Mouse (Mus musculus): ENCODE results near the gene Serpine1. TPM values are rescaled to one million over a fixed set of nuclear protein-coding genes. Genes with fewer than 3 reads are reported as not detected.

The Serpine1 gene
- polyA plus RNA-seq, 1 experiment from 2014 or later: 0.32 TPM

DNA sequence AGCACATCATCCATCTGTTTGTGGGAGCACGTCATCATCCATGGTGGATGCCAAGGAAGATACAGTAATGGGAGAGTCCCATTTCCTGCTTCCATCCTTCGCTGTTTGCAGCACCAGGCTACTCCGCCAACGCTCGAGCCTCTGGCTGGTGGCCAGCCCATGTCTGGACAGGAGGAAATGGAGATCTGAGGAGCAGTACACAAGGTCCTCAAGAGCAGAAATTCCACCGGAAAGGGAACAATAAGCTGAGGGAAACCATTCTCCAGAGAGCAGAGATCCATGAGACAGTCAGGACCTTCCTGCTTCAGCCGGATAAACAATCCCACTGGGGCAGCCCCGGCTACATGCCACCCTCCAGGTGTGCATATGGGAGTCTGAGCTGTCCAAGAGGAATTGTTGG, 15.3 kb upstream of the Serpine1 start:
- no peak overlapping the region for H3K9ac ChIP-seq (ENCODE audit: low read depth, low read length)
- H3K27me3 ChIP-seq (ENCODE audit: control insufficient read depth, insufficient read depth, low read length): no peaks in the 10 kb centered on the region; the same call in 1 of the 2 replicates
- no peaks in the 10 kb centered on the region for H3K9me3 ChIP-seq (ENCODE audit: control insufficient read depth, low read length)
- ATAC-seq (ENCODE audit: low FRiP score, low TSS enrichment): no peak
- H3K27ac ChIP-seq (ENCODE audit: low read depth, low read length): no peak overlapping the region
- no peak overlapping the region for H3K4me3 ChIP-seq (ENCODE audit: low read length)
- H3K4me2 ChIP-seq (replicated peaks; ENCODE audit: low read depth, low read length): no peak overlapping the region
- H3K36me3 ChIP-seq (ENCODE audit: control insufficient read depth, insufficient read depth, low read length): no peaks in the 10 kb centered on the region
- no peaks in the 10 kb centered on the region for H3K4me1 ChIP-seq (ENCODE audit: control insufficient read depth, insufficient read depth, low read length)
- 80% methylated on average over 8 of the region's 8 CpGs for WGBS

DNA sequence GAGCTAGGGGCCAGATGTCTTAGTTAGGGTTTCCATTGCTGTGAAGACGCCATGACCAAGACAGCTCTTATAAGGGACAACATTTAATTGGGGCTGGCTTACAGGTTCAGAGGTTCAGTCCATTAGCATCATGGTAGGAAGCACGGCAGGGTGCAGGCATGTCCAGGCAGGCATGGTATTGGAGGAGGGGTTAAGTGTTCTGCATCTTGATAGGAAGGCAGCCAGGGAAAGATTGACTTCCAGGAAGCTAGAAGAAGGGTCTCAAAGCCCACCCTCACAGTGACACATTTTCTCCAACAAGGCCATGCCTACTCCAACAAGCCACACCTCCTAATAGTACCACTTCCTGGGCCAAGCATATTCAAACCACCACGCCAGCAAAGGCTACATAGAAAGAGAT, 13.7 kb upstream of the Serpine1 start:
- Histone ChIP-seq H3K36me3 (ENCODE audit: control insufficient read depth, insufficient read depth, low read length) (no peaks in the 10 kb centered on the region), H3K4me2 (replicated peaks; ENCODE audit: low read depth, low read length) (no peak overlapping the region), H3K4me3 (ENCODE audit: low read length) (no peak overlapping the region), H3K4me1 (ENCODE audit: control insufficient read depth, insufficient read depth, low read length) (0 out of 2 replicates have a peak, but pooled peaks cover 2% of the 10 kb centered on the region), H3K27ac (ENCODE audit: low read depth, low read length) (no peak overlapping the region), H3K9me3 (ENCODE audit: control insufficient read depth, low read length) (no peaks in the 10 kb centered on the region), H3K27me3 (ENCODE audit: control insufficient read depth, insufficient read depth, low read length) (no peaks in the 10 kb centered on the region), H3K9ac (ENCODE audit: low read depth, low read length) (no peak overlapping the region)
- no peak for ATAC-seq (ENCODE audit: low FRiP score, low TSS enrichment)
- 85% methylated on average over 3 of the region's 3 CpGs for WGBS

DNA sequence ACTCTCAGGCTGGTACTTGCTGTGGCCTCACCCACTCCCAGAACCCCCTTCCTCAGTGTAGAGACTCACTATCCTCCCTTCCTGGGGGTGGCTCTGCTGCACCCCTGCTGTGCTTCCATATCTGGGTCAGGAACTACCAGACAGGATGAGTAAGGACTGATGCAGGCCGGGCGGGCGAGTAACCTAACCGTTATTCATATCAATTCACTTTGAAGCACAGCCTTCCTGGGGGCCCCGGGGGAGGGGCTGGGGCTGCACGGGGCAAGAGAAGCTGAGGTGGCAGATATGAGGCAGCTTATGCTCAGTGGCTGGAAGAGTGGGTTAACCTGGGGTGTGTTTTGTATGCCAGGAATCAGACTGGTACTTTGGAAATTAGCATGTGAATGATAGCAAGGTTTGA, 13.0 kb upstream of the Serpine1 start:
- Histone ChIP-seq H3K4me2 (replicated peaks; ENCODE audit: low read depth, low read length) (no peak overlapping the region), H3K27ac (ENCODE audit: low read depth, low read length) (no peak overlapping the region), H3K4me1 (ENCODE audit: control insufficient read depth, insufficient read depth, low read length) (0 out of 2 replicates have a peak, but pooled peaks cover 4% of the 10 kb centered on the region), H3K27me3 (ENCODE audit: control insufficient read depth, insufficient read depth, low read length) (no peaks in the 10 kb centered on the region), H3K9me3 (ENCODE audit: control insufficient read depth, low read length) (no peaks in the 10 kb centered on the region), H3K9ac (ENCODE audit: low read depth, low read length) (no peak overlapping the region), H3K4me3 (ENCODE audit: low read length) (no peak overlapping the region), H3K36me3 (ENCODE audit: control insufficient read depth, insufficient read depth, low read length) (no peaks in the 10 kb centered on the region)
- WGBS: 80% methylated on average over 6 of the region's 6 CpGs
- no peak for ATAC-seq (ENCODE audit: low FRiP score, low TSS enrichment)

- ATAC-seq (ENCODE audit: low FRiP score, low TSS enrichment): no peak
- H3K27me3 ChIP-seq (ENCODE audit: control insufficient read depth, insufficient read depth, low read length): no peaks in the 10 kb centered on the region
- no peak overlapping the region for H3K27ac ChIP-seq (ENCODE audit: low read depth, low read length)
- H3K4me2 ChIP-seq (replicated peaks; ENCODE audit: low read depth, low read length): no peak overlapping the region
- no peaks in the 10 kb centered on the region for H3K36me3 ChIP-seq (ENCODE audit: control insufficient read depth, insufficient read depth, low read length)
- no peak overlapping the region for H3K9ac ChIP-seq (ENCODE audit: low read depth, low read length)
- no peaks in the 10 kb centered on the region for H3K9me3 ChIP-seq (ENCODE audit: control insufficient read depth, low read length)
- H3K4me3 ChIP-seq (ENCODE audit: low read length): no peak overlapping the region
- H3K4me1 ChIP-seq (ENCODE audit: control insufficient read depth, insufficient read depth, low read length): peaks cover 10% of the 10 kb centered on the region; the same call in 1 of the 2 replicates
- WGBS: 94% methylated on average over 4 of the region's 4 CpGs
Measured at GRCm38 (mm10) chr5:137083051-137083450, 11.0 kb upstream of the Serpine1 start.

- 41% methylated on average over 5 of the region's 5 CpGs for WGBS
- ATAC-seq (ENCODE audit: low FRiP score, low TSS enrichment): no peak
- H3K36me3 ChIP-seq (ENCODE audit: control insufficient read depth, insufficient read depth, low read length): no peaks in the 10 kb centered on the region
- H3K27me3 ChIP-seq (ENCODE audit: control insufficient read depth, insufficient read depth, low read length): no peaks in the 10 kb centered on the region
- no peaks in the 10 kb centered on the region for H3K9me3 ChIP-seq (ENCODE audit: control insufficient read depth, low read length)
- H3K9ac ChIP-seq (ENCODE audit: low read depth, low read length): no peak overlapping the region
- no peak overlapping the region for H3K4me2 ChIP-seq (replicated peaks; ENCODE audit: low read depth, low read length)
- H3K27ac ChIP-seq (ENCODE audit: low read depth, low read length): no peak overlapping the region
- H3K4me3 ChIP-seq (ENCODE audit: low read length): no peak overlapping the region
- H3K4me1 ChIP-seq (ENCODE audit: control insufficient read depth, insufficient read depth, low read length): peaks cover 19% of the 10 kb centered on the region; the same call in 1 of the 2 replicates
Measured at GRCm38 (mm10) chr5:137079849-137080248, 7.8 kb upstream of the Serpine1 start.

DNA sequence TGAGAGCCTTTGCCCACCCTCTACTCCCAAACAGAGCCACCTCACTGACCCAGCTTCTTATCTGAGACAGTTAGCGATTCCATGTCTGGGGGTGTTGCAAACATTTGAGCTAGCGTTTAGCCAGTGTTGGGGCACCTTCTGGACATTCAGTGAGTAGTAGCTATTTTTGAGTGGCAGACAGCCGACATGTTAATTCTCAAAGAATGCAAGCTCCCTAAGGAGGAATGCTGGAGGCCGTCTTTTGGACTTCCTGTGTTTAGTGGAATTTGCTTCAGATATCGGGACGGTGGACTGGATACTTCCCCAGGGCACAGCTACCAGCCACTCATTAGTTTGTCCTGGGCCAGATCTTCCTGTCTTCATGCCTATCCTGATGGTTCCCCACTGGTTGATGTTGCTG, 6.5 kb upstream of the Serpine1 start:
- Histone ChIP-seq H3K9ac (ENCODE audit: low read depth, low read length) (no peak overlapping the region), H3K4me1 (ENCODE audit: control insufficient read depth, insufficient read depth, low read length) (peaks cover 22% of the 10 kb centered on the region), H3K36me3 (ENCODE audit: control insufficient read depth, insufficient read depth, low read length) (no peaks in the 10 kb centered on the region), H3K27me3 (ENCODE audit: control insufficient read depth, insufficient read depth, low read length) (no peaks in the 10 kb centered on the region), H3K4me2 (replicated peaks; ENCODE audit: low read depth, low read length) (no peak overlapping the region), H3K27ac (ENCODE audit: low read depth, low read length) (no peak overlapping the region), H3K9me3 (ENCODE audit: control insufficient read depth, low read length) (no peaks in the 10 kb centered on the region), H3K4me3 (ENCODE audit: low read length) (no peak overlapping the region)
- WGBS: 52% methylated on average over 6 of the region's 6 CpGs
- ATAC-seq (ENCODE audit: low FRiP score, low TSS enrichment): no peak

DNA sequence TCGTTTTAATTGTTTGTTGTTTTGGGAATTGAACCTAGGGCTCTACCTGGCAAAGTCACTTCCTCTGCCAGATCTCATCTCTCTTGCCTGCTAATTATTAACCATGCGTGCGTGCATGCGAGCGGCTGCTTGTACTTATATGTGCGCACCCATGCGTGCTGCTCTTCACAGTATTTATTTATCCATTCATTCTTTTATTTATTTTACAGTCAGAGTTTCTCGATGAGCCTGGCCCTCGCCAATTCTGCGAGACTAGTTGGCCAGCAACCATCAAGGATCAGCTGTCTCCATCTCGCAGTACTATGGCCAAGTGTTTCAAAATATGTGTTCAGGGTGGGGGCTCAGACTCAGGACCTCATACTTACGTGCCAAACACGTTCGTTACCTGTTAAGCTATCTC, 6.0 kb upstream of the Serpine1 start:
- Histone ChIP-seq H3K9ac (ENCODE audit: low read depth, low read length) (no peak overlapping the region), H3K36me3 (ENCODE audit: control insufficient read depth, insufficient read depth, low read length) (no peaks in the 10 kb centered on the region), H3K27ac (ENCODE audit: low read depth, low read length) (no peak overlapping the region), H3K9me3 (ENCODE audit: control insufficient read depth, low read length) (no peaks in the 10 kb centered on the region), H3K4me2 (replicated peaks; ENCODE audit: low read depth, low read length) (no peak overlapping the region), H3K4me1 (ENCODE audit: control insufficient read depth, insufficient read depth, low read length) (peaks cover 22% of the 10 kb centered on the region), H3K27me3 (ENCODE audit: control insufficient read depth, insufficient read depth, low read length) (no peaks in the 10 kb centered on the region), H3K4me3 (ENCODE audit: low read length) (no peak overlapping the region)
- no peak for ATAC-seq (ENCODE audit: low FRiP score, low TSS enrichment)
- 73% methylated on average over 14 of the region's 14 CpGs for WGBS

DNA sequence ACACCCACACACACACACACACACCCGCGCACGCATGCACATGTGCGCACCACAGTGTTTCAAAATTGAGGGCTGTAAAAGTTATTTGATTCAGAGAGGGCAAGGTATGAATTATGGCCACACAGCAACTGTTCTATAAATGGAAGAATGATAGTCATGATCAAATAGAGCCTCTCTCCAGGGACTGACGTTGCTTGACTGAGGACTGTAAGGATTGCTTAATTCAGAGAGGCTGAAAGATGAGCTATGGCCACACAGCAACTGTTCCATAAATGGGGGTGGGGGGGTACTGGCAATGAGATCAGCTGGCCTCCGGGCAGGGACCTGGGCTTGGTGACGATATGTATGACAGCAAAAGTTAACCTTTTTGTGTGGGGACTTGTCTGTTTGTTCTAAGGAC, 5.1 kb upstream of the Serpine1 start:
- Histone ChIP-seq H3K9ac (ENCODE audit: low read depth, low read length) (no peak overlapping the region), H3K4me2 (replicated peaks; ENCODE audit: low read depth, low read length) (no peak overlapping the region), H3K4me3 (ENCODE audit: low read length) (no peak overlapping the region), H3K4me1 (ENCODE audit: control insufficient read depth, insufficient read depth, low read length) (peaks cover 22% of the 10 kb centered on the region), H3K27me3 (ENCODE audit: control insufficient read depth, insufficient read depth, low read length) (no peaks in the 10 kb centered on the region), H3K27ac (ENCODE audit: low read depth, low read length) (no peak overlapping the region), H3K9me3 (ENCODE audit: control insufficient read depth, low read length) (no peaks in the 10 kb centered on the region), H3K36me3 (ENCODE audit: control insufficient read depth, insufficient read depth, low read length) (no peaks in the 10 kb centered on the region)
- 84% methylated on average over 7 of the region's 7 CpGs for WGBS
- ATAC-seq (ENCODE audit: low FRiP score, low TSS enrichment): no peak

- no peak overlapping the region for H3K4me2 ChIP-seq (replicated peaks; ENCODE audit: low read depth, low read length)
- no peak for ATAC-seq (ENCODE audit: low FRiP score, low TSS enrichment)
- H3K9me3 ChIP-seq (ENCODE audit: control insufficient read depth, low read length): no peaks in the 10 kb centered on the region
- peaks cover 22% of the 10 kb centered on the region for H3K4me1 ChIP-seq (ENCODE audit: control insufficient read depth, insufficient read depth, low read length)
- no peaks in the 10 kb centered on the region for H3K36me3 ChIP-seq (ENCODE audit: control insufficient read depth, insufficient read depth, low read length)
- WGBS: 35% methylated on average over 12 of the region's 12 CpGs
- no peak overlapping the region for H3K4me3 ChIP-seq (ENCODE audit: low read length)
- H3K9ac ChIP-seq (ENCODE audit: low read depth, low read length): no peak overlapping the region
- H3K27ac ChIP-seq (ENCODE audit: low read depth, low read length): 0 out of 2 replicates have a peak overlapping the region, but pooled peaks have one; percentile 51
- no peaks in the 10 kb centered on the region for H3K27me3 ChIP-seq (ENCODE audit: control insufficient read depth, insufficient read depth, low read length)
Measured at GRCm38 (mm10) chr5:137076191-137076930, 4.3 kb upstream of the Serpine1 start.
